Mouse (Mus musculus) CD4-positive helper T cell, adult 2 months (primary cell): ENCODE results near the gene Cacna1h.

Experiments
- DNase-seq: peaks from one replicate; pipeline ENCODE4 v3.0.0-alpha.2; 2012; ENCODE audit warnings: low read depth, missing footprints, low spot score

The Cacna1h gene

DNA sequence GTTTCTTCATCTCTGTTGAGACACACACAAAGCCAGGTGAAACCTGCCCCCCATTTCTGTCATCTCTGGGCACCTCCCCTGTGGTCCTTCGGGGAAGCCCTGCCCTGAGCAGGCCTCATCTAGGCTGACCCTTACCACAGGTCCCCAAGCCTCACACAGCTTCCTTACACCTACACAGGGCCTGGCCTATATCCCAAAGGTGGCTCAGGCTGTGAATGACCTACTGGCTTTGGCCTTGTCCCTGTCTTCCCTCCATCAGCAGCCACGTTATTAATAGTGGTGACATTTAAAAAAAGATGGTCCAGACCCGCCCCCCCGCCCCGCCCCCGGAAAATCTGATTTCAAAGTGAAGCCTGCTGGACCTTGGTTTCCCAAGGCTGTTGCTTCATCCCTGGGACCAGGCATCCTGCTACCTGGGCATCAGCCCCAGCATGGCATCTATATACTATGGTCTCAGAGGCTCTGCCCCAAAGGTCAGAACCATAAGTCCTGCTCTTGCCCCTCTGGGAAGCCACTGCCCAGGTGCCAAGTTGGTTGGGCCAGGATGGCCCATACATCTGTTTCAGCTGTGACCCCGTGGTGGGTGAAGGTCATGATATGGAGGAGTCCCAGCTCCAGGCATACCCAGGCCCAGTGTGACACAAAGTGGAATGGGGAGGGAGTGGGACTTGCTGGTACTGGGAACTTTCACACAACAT lies 25.1 kb downstream of the Cacna1h start:
- DNase-seq, result no peak

DNA sequence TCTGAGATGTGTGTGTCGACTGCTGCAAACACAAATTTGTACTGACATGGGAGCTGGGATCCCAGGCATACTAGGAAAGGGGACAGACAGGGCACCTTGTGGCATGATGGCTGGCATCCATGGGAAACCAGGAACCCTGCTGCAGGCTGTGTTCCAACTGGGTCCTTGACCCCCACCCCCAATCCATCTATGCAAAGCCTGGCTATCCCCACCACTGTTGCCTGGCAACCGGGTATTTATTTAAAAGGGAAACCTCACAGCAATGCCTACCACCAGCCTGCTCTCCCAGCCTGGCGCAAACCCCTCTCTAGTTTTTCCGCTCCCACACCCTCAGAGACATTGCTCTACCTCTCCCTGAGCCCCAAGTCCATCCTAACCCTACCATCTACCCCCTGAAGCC lies 26.2 kb downstream of the Cacna1h start:
- no peak for DNase-seq

GRCm38 (mm10) chr17:25406011-25406441 lies 27.6 kb downstream of the Cacna1h start:
- DNase-seq, result no peak

DNA sequence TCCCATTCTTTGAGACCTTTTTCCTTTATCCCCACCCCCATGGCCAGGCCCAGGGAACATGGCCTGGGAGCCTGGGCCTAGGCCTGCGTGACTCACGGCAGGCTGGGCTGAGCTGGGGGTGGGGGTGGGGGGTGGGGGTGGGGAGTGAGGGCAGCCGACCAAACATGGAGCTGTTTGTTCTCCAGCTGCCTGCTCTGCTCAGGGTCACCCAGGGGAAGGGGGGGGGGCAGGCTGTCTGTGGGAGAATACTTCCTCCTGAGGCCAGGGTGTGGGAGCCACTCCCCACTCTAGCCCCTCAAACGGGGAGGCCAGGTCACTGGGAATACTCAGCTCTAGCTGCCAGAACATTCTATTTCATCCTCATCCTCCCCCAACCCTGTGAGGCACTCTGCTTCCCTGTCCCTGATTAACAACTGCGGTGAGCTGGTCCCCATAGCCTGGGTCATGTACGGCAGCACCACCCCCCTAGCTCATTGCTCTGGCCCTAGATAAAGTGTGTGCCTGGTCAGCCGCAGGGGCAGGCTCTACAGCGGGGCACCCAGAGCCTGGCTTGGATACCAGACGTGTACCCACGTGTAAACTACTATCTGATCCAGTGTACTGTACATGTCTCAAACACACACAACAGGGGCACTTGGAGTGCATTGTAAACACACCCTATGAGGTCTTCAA lies 28.2 kb downstream of the Cacna1h start:
- no peak for DNase-seq

DNA sequence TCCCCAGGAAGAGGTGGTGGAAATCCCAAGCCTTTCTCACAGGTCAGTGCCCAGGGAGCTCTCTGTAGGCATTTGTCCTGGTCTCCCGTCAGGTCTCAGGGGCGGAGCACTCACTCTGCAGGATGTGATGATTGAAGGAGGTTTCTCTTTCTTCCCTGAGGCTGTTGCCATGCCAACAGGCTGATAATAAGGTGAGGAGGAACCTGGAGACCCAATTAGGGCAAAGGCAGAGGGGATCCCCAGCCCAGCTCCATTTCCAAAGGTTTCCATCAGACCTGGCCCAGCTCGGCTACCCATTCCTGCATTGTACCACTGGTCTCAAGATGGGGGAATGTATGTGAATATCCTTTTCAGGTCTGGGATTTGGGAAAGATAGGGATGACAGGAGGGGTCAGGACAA lies 29.4 kb downstream of the Cacna1h start:
- no peak for DNase-seq

- DNase-seq, result no peak
Measured at GRCm38 (mm10) chr17:25402224-25402623, 31.4 kb downstream of the Cacna1h start.

- no peak for DNase-seq
Measured at GRCm38 (mm10) chr17:25401491-25401890, 32.1 kb downstream of the Cacna1h start.

GRCm38 (mm10) chr17:25400443-25400842 lies 33.1 kb downstream of the Cacna1h start:
- DNase-seq, result peak; percentile 10

GRCm38 (mm10) chr17:25398520-25398838 lies 35.1 kb downstream of the Cacna1h start:
- DNase-seq, result no peak

- peak; percentile 40 for DNase-seq
Measured at GRCm38 (mm10) chr17:25397804-25398519, 35.6 kb downstream of the Cacna1h start.

DNA sequence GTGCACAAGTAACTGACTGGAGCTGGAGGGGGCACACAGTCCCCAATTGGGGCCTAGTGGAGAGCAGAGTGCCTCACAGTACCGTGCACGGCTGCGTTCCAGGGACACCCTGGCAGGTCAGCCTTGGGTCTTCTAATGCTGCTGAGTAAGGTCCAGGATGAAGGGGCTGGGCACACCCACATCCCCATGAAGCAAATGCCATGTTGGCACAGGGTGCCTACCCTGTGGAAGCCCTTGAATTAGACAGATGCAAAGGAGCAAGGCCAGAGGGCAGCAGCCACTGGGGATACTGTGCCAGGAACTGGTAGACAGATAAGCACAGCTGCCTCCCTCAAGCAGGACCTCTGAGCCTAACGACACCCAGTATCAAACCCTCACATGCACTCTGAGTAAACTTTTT lies 39.1 kb downstream of the Cacna1h start:
- no peak for DNase-seq

DNA sequence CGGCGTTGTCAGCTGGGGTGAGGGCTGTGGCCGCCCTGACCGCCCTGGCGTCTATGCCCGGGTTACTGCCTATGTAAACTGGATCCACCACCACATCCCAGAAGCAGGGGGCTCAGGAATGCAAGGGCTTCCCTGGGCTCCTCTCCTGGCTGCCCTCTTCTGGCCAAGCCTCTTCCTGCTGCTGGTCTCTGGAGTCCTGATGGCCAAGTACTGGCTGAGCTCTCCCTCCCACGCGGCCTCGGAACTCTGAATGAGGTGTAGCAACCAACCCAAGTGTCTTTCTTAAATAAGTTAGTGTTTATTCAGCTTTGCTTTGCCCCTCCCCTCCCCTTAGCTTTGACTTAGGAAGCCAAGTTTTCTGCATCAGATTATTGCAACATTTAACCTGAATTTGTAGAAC lies 59.6 kb downstream of the Cacna1h start:
- DNase-seq, result no peak

DNA sequence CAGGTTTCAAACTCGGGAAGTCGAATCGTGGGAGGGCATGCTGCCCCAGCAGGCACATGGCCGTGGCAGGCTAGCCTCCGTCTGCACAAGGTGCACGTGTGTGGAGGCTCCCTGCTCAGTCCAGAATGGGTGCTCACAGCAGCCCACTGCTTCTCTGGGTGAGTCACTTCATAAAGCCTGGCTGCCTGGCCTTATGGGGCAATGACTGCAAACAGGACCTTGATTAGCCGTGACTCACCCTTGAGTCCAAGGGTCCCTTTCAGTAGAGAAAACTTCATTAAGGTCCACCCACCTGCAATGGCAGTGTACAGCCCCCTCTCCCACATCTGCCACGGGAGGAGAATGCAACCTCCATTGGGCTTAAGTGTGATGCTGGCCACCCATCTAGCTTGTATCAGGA lies 61.1 kb downstream of the Cacna1h start:
- DNase-seq, result no peak

DNA sequence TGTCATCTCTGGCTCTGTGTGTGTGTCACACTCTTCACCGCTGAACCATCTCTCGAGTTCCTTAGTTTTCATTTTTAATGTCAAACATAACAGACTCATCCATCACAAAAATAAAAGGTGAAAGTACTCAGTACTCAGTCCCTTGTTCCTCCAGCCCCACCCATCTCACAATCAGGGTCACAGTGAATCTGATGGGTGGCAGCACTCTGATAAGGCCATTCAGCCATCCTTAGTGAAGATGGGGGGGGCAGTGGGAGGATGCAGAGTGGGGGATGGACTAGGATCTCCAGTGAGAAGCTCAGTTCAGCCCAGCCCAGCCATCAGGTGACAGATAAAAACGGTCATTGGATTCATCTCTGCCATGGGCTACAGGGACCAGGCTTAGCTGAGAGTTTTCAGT lies 64.6 kb downstream of the Cacna1h start, which contains the start of gene Tpsg1:
Tpsg1 (plus strand) TSS at position 301 of the 400 bp plus-strand sequence.
- no peak for DNase-seq

DNA sequence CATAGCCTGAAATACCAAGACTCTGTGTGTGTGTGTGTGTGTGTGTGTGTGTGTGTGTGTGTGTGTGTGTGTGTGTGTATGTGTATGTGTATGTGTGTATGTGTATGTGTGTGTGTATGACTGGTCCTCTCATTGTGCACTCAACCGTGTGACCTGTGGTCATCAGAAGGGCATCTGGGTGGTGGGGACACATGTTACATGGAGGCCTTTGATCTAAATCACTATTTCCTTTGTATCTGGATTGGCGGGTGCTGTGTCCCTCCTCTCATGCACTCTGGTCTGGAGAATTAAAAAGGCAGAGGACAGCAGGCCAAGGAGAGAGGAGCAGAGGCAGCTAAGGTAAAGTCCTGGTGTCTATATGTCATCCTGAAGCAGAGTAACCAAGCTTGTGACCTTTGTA lies 67.6 kb downstream of the Cacna1h start, which contains the start of gene Tpsb2:
Tpsb2 (plus strand) TSS at position 301 of the 400 bp plus-strand sequence.
- DNase-seq, result no peak

DNA sequence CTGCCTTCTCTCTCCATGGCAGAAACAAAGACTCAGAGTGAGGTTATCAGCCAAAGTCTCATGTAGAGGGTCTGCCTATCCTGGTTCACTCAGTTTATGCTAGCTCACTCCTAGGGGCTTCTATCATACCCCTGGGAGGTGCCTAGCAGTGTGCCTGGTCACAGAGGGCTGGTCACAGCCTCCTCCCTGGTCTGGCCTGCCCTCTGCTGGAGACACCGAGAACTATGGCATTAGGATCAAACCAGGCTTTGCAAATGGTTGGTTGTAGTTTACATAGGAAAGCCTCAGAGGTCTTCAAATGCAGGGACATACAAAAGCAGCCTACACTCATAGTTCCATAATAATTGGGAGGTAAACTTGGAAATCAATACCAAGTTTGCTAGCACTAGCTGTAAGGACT lies 69.9 kb downstream of the Cacna1h start:
- DNase-seq, result peak; percentile 20

- DNase-seq, result no peak
Measured at GRCm38 (mm10) chr17:25361291-25361690, 72.3 kb downstream of the Cacna1h start.

- DNase-seq, result no peak
Measured at GRCm38 (mm10) chr17:25345462-25345861, 88.1 kb downstream of the Cacna1h start, which contains the start of gene Tpsab1. Gene Tpsab1, minus strand, starts transcription at chr17:25345562.

DNA sequence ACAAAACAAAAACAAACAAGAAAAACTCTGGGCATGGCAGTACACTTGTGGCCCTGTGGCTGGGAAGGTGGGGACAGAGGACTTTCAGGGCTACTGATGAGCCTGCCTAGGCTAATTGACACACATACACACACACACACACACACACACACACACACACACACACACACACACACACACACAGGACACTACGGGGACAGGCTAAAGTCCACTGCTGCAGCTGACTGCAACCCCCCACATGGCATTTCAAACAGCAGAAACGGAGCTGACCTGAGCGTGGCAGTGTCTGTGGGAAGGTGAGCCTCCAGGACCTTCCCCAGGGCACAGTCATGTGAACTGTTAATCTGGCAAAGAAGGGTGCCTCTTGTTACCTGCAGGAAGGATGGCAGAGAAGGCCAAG lies 92.1 kb downstream of the Cacna1h start:
- no peak for DNase-seq

GRCm38 (mm10) chr17:25340003-25340402 lies 93.6 kb downstream of the Cacna1h start:
- DNase-seq, result no peak

DNA sequence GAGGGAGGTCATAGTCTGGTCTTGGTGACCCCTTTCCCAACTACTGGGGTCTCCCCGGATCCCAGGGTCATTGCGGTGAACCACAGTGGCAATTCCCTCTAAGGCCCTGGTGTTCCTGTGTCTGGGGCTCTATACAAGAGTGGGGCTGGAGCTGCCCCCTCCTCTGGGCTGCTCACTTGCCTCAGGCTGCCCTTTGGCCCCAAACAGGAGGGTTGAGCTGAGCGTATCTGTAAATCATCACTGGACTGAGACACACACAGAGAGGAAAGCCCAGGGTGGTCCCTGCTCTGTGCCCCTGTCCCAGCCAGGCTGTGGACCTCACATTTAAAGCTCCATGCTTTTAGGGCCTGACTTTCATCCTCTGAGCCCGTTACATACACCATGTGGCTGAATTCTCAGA lies 95.4 kb downstream of the Cacna1h start:
- no peak for DNase-seq

- peak; percentile 25 for DNase-seq
Measured at GRCm38 (mm10) chr17:25333943-25334342, 99.6 kb downstream of the Cacna1h start.

DNA sequence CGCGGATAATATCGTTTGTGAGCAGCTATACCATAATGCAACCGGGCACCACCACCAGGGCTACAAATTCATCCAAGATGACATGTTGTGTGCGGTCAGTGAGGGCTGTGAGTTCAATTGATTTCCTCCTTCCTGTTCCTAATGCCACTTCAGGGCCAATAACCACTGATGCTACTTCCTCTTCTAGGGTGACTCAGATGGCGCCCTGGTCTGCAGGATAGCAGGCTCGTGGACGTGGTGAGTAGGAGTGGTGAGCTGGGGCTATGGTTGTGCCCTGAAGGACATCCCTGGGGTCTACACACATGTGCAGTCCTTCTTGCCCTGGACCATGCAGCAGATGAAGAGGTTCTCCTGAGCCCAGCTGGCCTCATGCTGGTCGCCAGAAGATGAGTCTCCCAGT lies 101.3 kb downstream of the Cacna1h start:
- no peak for DNase-seq
